Mouse (Mus musculus): ENCODE data around the gene Dchs2. TPM values are rescaled to one million over a fixed set of nuclear protein-coding genes. Genes with fewer than 3 reads are reported as not detected.

The Dchs2 gene
- total and polyA plus RNA-seq, 2 experiments from 2014 or later = 0.48 to 8.5 TPM

DNA sequence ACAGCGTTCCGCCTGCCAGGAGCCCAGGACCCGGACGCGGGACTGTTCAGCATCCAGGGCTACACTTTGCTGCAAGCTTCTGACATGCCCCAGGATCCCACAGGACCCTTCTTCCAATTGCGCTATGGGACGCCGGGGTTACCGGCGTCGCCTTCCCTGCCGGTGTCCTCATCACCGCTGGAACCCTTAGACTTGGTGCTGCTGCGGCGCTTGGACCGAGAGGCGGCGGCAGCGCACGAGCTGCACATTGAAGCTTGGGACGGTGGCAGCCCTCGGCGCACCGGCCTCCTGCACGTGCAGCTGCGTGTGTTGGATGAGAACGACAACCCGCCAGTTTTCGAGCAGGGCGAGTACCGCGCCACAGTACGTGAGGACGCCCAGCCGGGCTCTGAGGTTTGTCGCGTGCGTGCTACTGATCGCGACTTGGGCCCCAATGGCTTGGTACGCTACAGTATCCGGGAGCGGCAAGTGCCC, 738 bp downstream of the Dchs2 start:
- H3K27me3 ChIP-seq (ENCODE audit: insufficient read depth, low read length) = peaks cover 23% of the 10 kb centered on the region

DNA sequence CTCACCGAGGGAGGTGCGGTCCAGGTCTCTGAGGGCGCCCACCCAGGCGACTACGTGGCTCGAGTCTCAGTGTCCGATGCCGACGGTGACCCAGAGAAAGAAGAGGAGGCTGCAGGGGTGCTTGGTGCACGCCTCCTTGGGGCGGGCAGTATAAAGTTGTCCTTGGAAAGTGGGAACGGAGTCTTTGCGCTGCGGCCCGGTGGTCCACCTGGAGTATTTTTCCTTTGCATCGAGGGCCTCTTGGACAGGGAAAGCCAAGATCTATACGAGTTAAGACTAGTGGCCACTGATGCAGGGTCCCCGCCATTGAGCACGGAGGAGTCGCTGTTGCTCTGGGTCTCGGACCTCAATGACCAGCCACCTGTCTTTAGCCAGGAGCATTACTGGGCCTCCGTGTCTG, 1.4 kb downstream of the Dchs2 start:
- Histone ChIP-seq H3K4me1 (ENCODE audit: insufficient read depth) (peaks cover 8% of the 10 kb centered on the region; the same call in 1 of the 2 replicates), H3K9ac (peak overlapping the region; percentile 53), H3K4me3 (ENCODE audit: low read depth, low read length) (peak overlapping the region; percentile 55), H3K27ac (ENCODE audit: low read depth, low read length) (no peak overlapping the region), H3K27me3 (ENCODE audit: insufficient read depth, low read length) (peaks cover 23% of the 10 kb centered on the region), H3K36me3 (ENCODE audit: insufficient read depth) (no peaks in the 10 kb centered on the region), H3K9me3 (ENCODE audit: low read length) (no peaks in the 10 kb centered on the region), H3K4me2 (ENCODE audit: low read depth) (peak overlapping the region; percentile 98)
- ATAC-seq (no peak), DNase-seq (no peak)
- TF ChIP-seq CTCF (IDR thresholded peaks at IDR 0.05; ENCODE audit: low read depth) = 0 out of 2 replicates have a peak, but pooled peaks have one; percentile 2
- 6% methylated on average over 22 of the region's 22 CpGs for WGBS

More for the DNA sequence above, 738 bp downstream of the Dchs2 start:
- no peak overlapping the region for H3K27ac ChIP-seq (ENCODE audit: low read depth, low read length)
- no peaks in the 10 kb centered on the region for H3K9me3 ChIP-seq (ENCODE audit: low read length)
- H3K4me2 ChIP-seq (ENCODE audit: low read depth) = peak overlapping the region; percentile 98
- peak overlapping the region; percentile 53 for H3K9ac ChIP-seq
- WGBS = 4% methylated on average over 43 of the region's 43 CpGs
- peak overlapping the region; percentile 55 for H3K4me3 ChIP-seq (ENCODE audit: low read depth, low read length)
- H3K36me3 ChIP-seq (ENCODE audit: insufficient read depth) = no peaks in the 10 kb centered on the region
- DNase-seq (peak; percentile 60), ATAC-seq (peak; percentile 67)
- H3K4me1 ChIP-seq (ENCODE audit: insufficient read depth) = peaks cover 8% of the 10 kb centered on the region; the same call in 1 of the 2 replicates
- peak; percentile 8; the same call in 1 of the 2 replicates for TF ChIP-seq CTCF (IDR thresholded peaks at IDR 0.05; ENCODE audit: low read depth)

DNA sequence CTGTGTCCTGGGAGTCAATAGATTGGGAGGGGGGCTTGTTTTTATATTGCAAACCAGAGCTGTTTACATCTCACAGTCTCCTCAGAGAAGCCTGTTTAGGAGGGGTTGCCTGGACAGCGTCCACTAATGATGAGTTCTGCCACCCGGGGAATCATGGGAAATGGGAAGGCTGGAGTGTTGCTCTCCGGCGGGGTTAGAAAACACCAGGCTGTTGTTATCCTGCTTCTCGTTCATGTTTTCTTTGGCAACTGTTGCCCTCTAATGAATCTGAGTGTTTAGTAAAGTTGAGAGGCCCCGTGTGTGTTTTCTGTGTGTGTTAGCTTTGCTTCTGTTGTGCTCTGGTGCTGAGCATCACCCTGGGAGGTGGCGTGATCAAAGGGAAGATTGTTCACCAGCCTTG, 8.7 kb downstream of the Dchs2 start:
- DNase-seq = no peak
- WGBS = 31% methylated on average over 7 of the region's 7 CpGs
- no peak for ATAC-seq
- TF ChIP-seq CTCF (IDR thresholded peaks at IDR 0.05; ENCODE audit: low read depth) = no peak
- Histone ChIP-seq H3K9ac (no peak overlapping the region), H3K36me3 (ENCODE audit: insufficient read depth) (no peaks in the 10 kb centered on the region), H3K27me3 (ENCODE audit: insufficient read depth, low read length) (no peaks in the 10 kb centered on the region), H3K9me3 (ENCODE audit: low read length) (no peaks in the 10 kb centered on the region), H3K4me1 (ENCODE audit: insufficient read depth) (peaks cover 4% of the 10 kb centered on the region; the same call in 1 of the 2 replicates), H3K27ac (ENCODE audit: low read depth, low read length) (no peak overlapping the region), H3K4me2 (ENCODE audit: low read depth) (no peak overlapping the region), H3K4me3 (ENCODE audit: low read depth, low read length) (no peak overlapping the region)

DNA sequence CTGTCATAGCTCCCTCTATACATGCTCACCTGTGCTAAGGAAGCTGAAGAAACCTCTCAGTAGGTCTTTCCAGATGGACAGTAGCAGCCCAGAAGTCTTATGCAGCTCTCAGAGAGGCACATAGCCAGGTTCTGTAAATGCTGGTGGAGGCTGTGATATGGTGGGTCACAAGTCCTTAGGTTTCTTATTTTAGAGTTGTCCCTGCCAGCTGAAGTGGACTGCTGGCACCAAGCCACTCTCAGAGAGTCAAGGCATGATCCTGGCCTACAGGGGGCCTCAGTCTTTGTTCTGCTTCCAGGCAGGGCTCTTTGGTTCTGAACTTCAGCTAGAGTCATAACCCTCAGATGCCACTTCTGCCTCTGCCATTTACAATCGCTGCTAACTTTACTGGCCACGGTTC, 11.1 kb downstream of the Dchs2 start:
- peaks cover 4% of the 10 kb centered on the region; the same call in 1 of the 2 replicates for H3K4me1 ChIP-seq (ENCODE audit: insufficient read depth)
- no peaks in the 10 kb centered on the region for H3K27me3 ChIP-seq (ENCODE audit: insufficient read depth, low read length)
- no peak overlapping the region for H3K9ac ChIP-seq
- no peak for TF ChIP-seq CTCF (IDR thresholded peaks at IDR 0.05; ENCODE audit: low read depth)
- no peak for DNase-seq
- H3K4me2 ChIP-seq (ENCODE audit: low read depth) = no peak overlapping the region
- H3K9me3 ChIP-seq (ENCODE audit: low read length) = no peaks in the 10 kb centered on the region
- 82% methylated on average over 2 of the region's 2 CpGs for WGBS
- H3K27ac ChIP-seq (ENCODE audit: low read depth, low read length) = no peak overlapping the region
- H3K36me3 ChIP-seq (ENCODE audit: insufficient read depth) = no peaks in the 10 kb centered on the region
- ATAC-seq = no peak
- no peak overlapping the region for H3K4me3 ChIP-seq (ENCODE audit: low read depth, low read length)

DNA sequence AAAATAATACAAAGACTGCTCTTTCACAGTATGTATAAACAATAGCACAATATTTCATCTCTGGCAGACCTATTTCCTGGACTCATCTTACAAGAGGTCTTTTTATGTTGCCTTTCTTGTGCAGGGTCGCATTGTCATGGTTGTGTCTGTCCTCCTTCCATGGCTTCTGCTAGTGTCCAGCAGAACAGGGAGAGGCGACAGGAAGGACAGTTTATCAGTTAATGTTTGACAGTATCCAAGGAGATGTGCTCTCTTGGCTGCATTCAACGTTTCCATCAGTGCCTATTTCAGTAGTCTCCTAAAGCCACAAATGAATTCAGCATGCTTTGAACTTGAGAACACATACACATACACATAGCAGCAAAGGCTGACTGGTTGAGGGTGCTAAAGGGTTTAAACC, 17.9 kb downstream of the Dchs2 start:
- no peaks in the 10 kb centered on the region for H3K9me3 ChIP-seq (ENCODE audit: low read length)
- peaks cover 7% of the 10 kb centered on the region for H3K4me1 ChIP-seq (ENCODE audit: insufficient read depth)
- H3K27me3 ChIP-seq (ENCODE audit: insufficient read depth, low read length) = no peaks in the 10 kb centered on the region
- 0 out of 2 replicates have a peak overlapping the region, but pooled peaks have one; percentile 29 for H3K27ac ChIP-seq (ENCODE audit: low read depth, low read length)
- H3K4me2 ChIP-seq (ENCODE audit: low read depth) = no peak overlapping the region
- 80% methylated on average over 3 of the region's 3 CpGs for WGBS
- no peaks in the 10 kb centered on the region for H3K36me3 ChIP-seq (ENCODE audit: insufficient read depth)
- ATAC-seq = no peak
- H3K9ac ChIP-seq = no peak overlapping the region
- TF ChIP-seq CTCF (IDR thresholded peaks at IDR 0.05; ENCODE audit: low read depth) = no peak
- H3K4me3 ChIP-seq (ENCODE audit: low read depth, low read length) = no peak overlapping the region
- no peak for DNase-seq

DNA sequence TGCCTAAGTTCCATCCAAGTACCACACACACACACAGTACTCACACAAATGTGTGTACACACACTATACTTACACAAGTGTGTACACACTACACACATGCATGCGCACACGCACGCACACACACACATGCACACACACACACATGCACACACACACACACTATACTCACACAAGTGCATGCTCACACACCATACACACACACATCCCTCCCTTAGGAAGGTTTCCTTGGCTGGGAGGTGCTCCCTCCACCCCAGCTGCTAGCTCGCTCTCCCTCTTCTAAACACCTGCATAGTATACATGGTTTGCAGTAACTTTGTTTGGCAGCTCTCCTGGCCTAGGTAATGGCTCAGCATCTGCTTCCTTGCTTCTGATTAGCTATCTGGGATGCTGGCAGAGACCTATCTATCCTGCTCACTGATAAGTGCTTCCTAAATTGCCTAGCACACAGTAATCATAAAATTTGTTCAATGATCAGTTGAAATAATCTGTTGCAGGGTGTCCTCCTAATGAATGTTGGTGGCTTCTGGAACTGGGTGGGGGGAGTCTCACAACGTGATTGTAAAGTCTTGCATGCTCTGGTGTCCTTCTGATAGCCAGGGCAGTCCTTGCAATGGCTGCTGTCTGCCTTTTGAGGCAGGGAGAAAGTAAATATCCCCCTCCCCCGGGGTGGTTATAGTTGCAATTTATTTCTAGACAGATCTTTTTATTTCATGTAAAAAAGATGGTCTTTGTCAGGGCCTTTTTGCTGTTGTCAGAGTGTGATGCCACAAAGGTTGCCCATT, 19.7 kb downstream of the Dchs2 start:
- no peak overlapping the region for H3K4me3 ChIP-seq (ENCODE audit: low read depth, low read length)
- H3K4me2 ChIP-seq (ENCODE audit: low read depth) = no peak overlapping the region
- H3K4me1 ChIP-seq (ENCODE audit: insufficient read depth) = peaks cover 7% of the 10 kb centered on the region
- peak overlapping the region; percentile 70 for H3K27ac ChIP-seq (ENCODE audit: low read depth, low read length)
- DNase-seq (peak; percentile 4), ATAC-seq (peak; percentile 50; the same call in 1 of the 2 replicates)
- TF ChIP-seq CTCF (IDR thresholded peaks at IDR 0.05; ENCODE audit: low read depth) = no peak
- H3K36me3 ChIP-seq (ENCODE audit: insufficient read depth) = no peaks in the 10 kb centered on the region
- 76% methylated on average over 6 of the region's 6 CpGs for WGBS
- no peaks in the 10 kb centered on the region for H3K27me3 ChIP-seq (ENCODE audit: insufficient read depth, low read length)
- H3K9me3 ChIP-seq (ENCODE audit: low read length) = no peaks in the 10 kb centered on the region
- no peak overlapping the region for H3K9ac ChIP-seq

DNA sequence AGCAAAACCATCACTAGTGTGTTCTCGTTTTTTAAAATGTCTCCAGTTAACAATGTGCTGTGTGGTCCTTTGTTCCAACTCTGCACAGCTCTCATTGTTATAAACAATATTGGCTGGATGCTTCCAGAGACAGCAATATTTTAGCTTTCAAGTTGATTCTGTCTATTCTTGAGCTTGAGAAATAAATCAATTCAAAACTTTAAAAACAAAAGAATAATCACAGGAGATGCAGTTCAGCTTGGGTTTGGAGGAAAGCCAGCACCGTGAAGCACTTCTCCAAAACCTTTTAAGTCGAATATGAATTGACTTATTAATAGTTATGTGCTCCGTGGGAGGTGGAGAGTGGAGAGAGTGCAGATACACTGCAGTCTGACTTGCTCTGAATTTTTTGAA, 20.3 kb downstream of the Dchs2 start:
- peak; percentile 89; the same call in 1 of the 2 replicates for ATAC-seq
- TF ChIP-seq CTCF (IDR thresholded peaks at IDR 0.05; ENCODE audit: low read depth) = no peak

More for the DNA sequence above, 20.3 kb downstream of the Dchs2 start:
- peaks cover 7% of the 10 kb centered on the region for H3K4me1 ChIP-seq (ENCODE audit: insufficient read depth)
- peak overlapping the region; percentile 70 for H3K27ac ChIP-seq (ENCODE audit: low read depth, low read length)
- H3K27me3 ChIP-seq (ENCODE audit: insufficient read depth, low read length) = no peaks in the 10 kb centered on the region
- peak; percentile 60 for DNase-seq
- H3K9me3 ChIP-seq (ENCODE audit: low read length) = no peaks in the 10 kb centered on the region
- no peak overlapping the region for H3K9ac ChIP-seq
- H3K4me3 ChIP-seq (ENCODE audit: low read depth, low read length) = no peak overlapping the region
- 11% methylated on average over 4 of the region's 4 CpGs for WGBS
- H3K4me2 ChIP-seq (ENCODE audit: low read depth) = no peak overlapping the region
- H3K36me3 ChIP-seq (ENCODE audit: insufficient read depth) = no peaks in the 10 kb centered on the region

Data from forebrain, postnatal 0 days (tissue).